Mouse (Mus musculus): ENCODE data around the gene Akr1a1. TPM values are rescaled to one million over a fixed set of nuclear protein-coding genes. Genes with fewer than 3 reads are reported as not detected.
A peak's percentile ranks its signal among the peaks of the same experiment; 100 is the strongest.
"Not testable (repeated sequence)": the region's sequence is repeated elsewhere in the genome, so short reads cannot be mapped to it uniquely, and the experiment has no call there.

Gene Akr1a1
- polyA plus RNA-seq, 1 experiment from 2014 or later = 734 TPM

GRCm38 (mm10) chr4:116661998-116662397 is 10.5 kb upstream of the Akr1a1 start:
- no peak overlapping the region for H3K27ac ChIP-seq (ENCODE audit: low read length)
- ATAC-seq (no peak), DNase-seq (ENCODE audit: low spot score) (no peak)
- TF ChIP-seq CTCF (IDR thresholded peaks at IDR 0.05) (no peak), EP300 (IDR thresholded peaks at IDR 0.05) (no peak)
- H3K9ac ChIP-seq (replicated peaks; ENCODE audit: low read depth) = no peak overlapping the region
- no peak overlapping the region for H3K4me3 ChIP-seq (ENCODE audit: low read depth, low read length)
- no peaks in the 10 kb centered on the region for H3K27me3 ChIP-seq (replicated peaks; ENCODE audit: insufficient read depth, low read length)
- H3K36me3 ChIP-seq (ENCODE audit: insufficient read depth, low read length) = no peaks in the 10 kb centered on the region
- no peaks in the 10 kb centered on the region for H3K4me1 ChIP-seq (ENCODE audit: insufficient read depth, low read depth, low read length)
- H3K4me2 ChIP-seq (replicated peaks; ENCODE audit: low read depth, low read length) = no peak overlapping the region
- 83% methylated on average over 1 of the region's 1 CpGs for WGBS
- no peaks in the 10 kb centered on the region for H3K9me3 ChIP-seq (ENCODE audit: low read length)

GRCm38 (mm10) chr4:116660829-116661228 is 9.3 kb upstream of the Akr1a1 start:
- no peaks in the 10 kb centered on the region for H3K4me1 ChIP-seq (ENCODE audit: insufficient read depth, low read depth, low read length)
- no peaks in the 10 kb centered on the region for H3K36me3 ChIP-seq (ENCODE audit: insufficient read depth, low read length)
- WGBS = 51% methylated on average over 6 of the region's 6 CpGs
- TF ChIP-seq EP300 (IDR thresholded peaks at IDR 0.05) (no peak), CTCF (IDR thresholded peaks at IDR 0.05) (no peak)
- H3K9ac ChIP-seq (replicated peaks; ENCODE audit: low read depth) = no peak overlapping the region
- no peaks in the 10 kb centered on the region for H3K27me3 ChIP-seq (replicated peaks; ENCODE audit: insufficient read depth, low read length)
- H3K27ac ChIP-seq (ENCODE audit: low read length) = no peak overlapping the region
- ATAC-seq = no peak
- no peak overlapping the region for H3K4me2 ChIP-seq (replicated peaks; ENCODE audit: low read depth, low read length)
- H3K4me3 ChIP-seq (ENCODE audit: low read depth, low read length) = no peak overlapping the region
- H3K9me3 ChIP-seq (ENCODE audit: low read length) = no peaks in the 10 kb centered on the region
- no peak for DNase-seq (ENCODE audit: low spot score)

GRCm38 (mm10) chr4:116659916-116660315 is 8.4 kb upstream of the Akr1a1 start:
- H3K9me3 ChIP-seq (ENCODE audit: low read length); H3K4me3 ChIP-seq (ENCODE audit: low read depth, low read length); H3K4me2 ChIP-seq (replicated peaks; ENCODE audit: low read depth, low read length); H3K36me3 ChIP-seq (ENCODE audit: insufficient read depth, low read length); H3K4me1 ChIP-seq (ENCODE audit: insufficient read depth, low read depth, low read length); H3K9ac ChIP-seq (replicated peaks; ENCODE audit: low read depth); H3K27ac ChIP-seq (ENCODE audit: low read length); H3K27me3 ChIP-seq (replicated peaks; ENCODE audit: insufficient read depth, low read length); DNase-seq (ENCODE audit: low spot score): not testable (repeated sequence)
- ATAC-seq = peak; percentile 8; the same call in 1 of the 2 replicates
- WGBS = 67% methylated on average over 6 of the region's 6 CpGs

- 19% methylated on average over 2 of the region's 2 CpGs for WGBS
- Histone ChIP-seq H3K4me2 (replicated peaks; ENCODE audit: low read depth, low read length) (no peak overlapping the region), H3K4me3 (ENCODE audit: low read depth, low read length) (no peak overlapping the region), H3K9me3 (ENCODE audit: low read length) (no peaks in the 10 kb centered on the region), H3K27me3 (replicated peaks; ENCODE audit: insufficient read depth, low read length) (no peaks in the 10 kb centered on the region), H3K9ac (replicated peaks; ENCODE audit: low read depth) (no peak overlapping the region), H3K4me1 (ENCODE audit: insufficient read depth, low read depth, low read length) (no peaks in the 10 kb centered on the region), H3K27ac (ENCODE audit: low read length) (no peak overlapping the region), H3K36me3 (ENCODE audit: insufficient read depth, low read length) (no peaks in the 10 kb centered on the region)
- peak; percentile 68 for TF ChIP-seq EP300 (IDR thresholded peaks at IDR 0.05)
- TF ChIP-seq CTCF (IDR thresholded peaks at IDR 0.05) = no peak
- ATAC-seq = peak; percentile 89
- DNase-seq (ENCODE audit: low spot score) = peak; percentile 85
Measured at GRCm38 (mm10) chr4:116659474-116659873, 8.0 kb upstream of the Akr1a1 start.

GRCm38 (mm10) chr4:116657971-116658370 is 6.5 kb upstream of the Akr1a1 start:
- H3K9me3 ChIP-seq (ENCODE audit: low read length) = no peaks in the 10 kb centered on the region
- ATAC-seq (no peak), DNase-seq (ENCODE audit: low spot score) (no peak)
- H3K4me3 ChIP-seq (ENCODE audit: low read depth, low read length) = no peak overlapping the region
- no peak overlapping the region for H3K27ac ChIP-seq (ENCODE audit: low read length)
- no peaks in the 10 kb centered on the region for H3K4me1 ChIP-seq (ENCODE audit: insufficient read depth, low read depth, low read length)
- no peaks in the 10 kb centered on the region for H3K27me3 ChIP-seq (replicated peaks; ENCODE audit: insufficient read depth, low read length)
- H3K9ac ChIP-seq (replicated peaks; ENCODE audit: low read depth) = no peak overlapping the region
- H3K4me2 ChIP-seq (replicated peaks; ENCODE audit: low read depth, low read length) = no peak overlapping the region
- no peaks in the 10 kb centered on the region for H3K36me3 ChIP-seq (ENCODE audit: insufficient read depth, low read length)
- 50% methylated on average over 3 of the region's 3 CpGs for WGBS
- no peak for TF ChIP-seq CTCF (IDR thresholded peaks at IDR 0.05)

GRCm38 (mm10) chr4:116655658-116656057 is 4.2 kb upstream of the Akr1a1 start:
- TF ChIP-seq EP300 (IDR thresholded peaks at IDR 0.05) = no peak
- no peak for TF ChIP-seq CTCF (IDR thresholded peaks at IDR 0.05)
- Histone ChIP-seq H3K4me1 (ENCODE audit: insufficient read depth, low read depth, low read length) (no peaks in the 10 kb centered on the region; the same call in 1 of the 2 replicates), H3K27me3 (replicated peaks; ENCODE audit: insufficient read depth, low read length) (no peaks in the 10 kb centered on the region), H3K9me3 (ENCODE audit: low read length) (no peaks in the 10 kb centered on the region), H3K4me2 (replicated peaks; ENCODE audit: low read depth, low read length) (no peak overlapping the region), H3K4me3 (ENCODE audit: low read depth, low read length) (no peak overlapping the region), H3K9ac (replicated peaks; ENCODE audit: low read depth) (no peak overlapping the region), H3K27ac (ENCODE audit: low read length) (0 out of 2 replicates have a peak overlapping the region, but pooled peaks have one; percentile 1), H3K36me3 (ENCODE audit: insufficient read depth, low read length) (no peaks in the 10 kb centered on the region)
- 59% methylated on average over 3 of the region's 3 CpGs for WGBS
- DNase-seq (ENCODE audit: low spot score) = no peak
- ATAC-seq = no peak

GRCm38 (mm10) chr4:116655100-116655499 is 3.6 kb upstream of the Akr1a1 start:
- ATAC-seq = no peak
- H3K9me3 ChIP-seq (ENCODE audit: low read length) = no peaks in the 10 kb centered on the region
- H3K9ac ChIP-seq (replicated peaks; ENCODE audit: low read depth) = no peak overlapping the region
- no peaks in the 10 kb centered on the region for H3K36me3 ChIP-seq (ENCODE audit: insufficient read depth, low read length)
- WGBS = 32% methylated on average over 2 of the region's 2 CpGs
- DNase-seq (ENCODE audit: low spot score) = peak; percentile 59
- H3K4me1 ChIP-seq (ENCODE audit: insufficient read depth, low read depth, low read length) = peaks cover 3% of the 10 kb centered on the region; the same call in 1 of the 2 replicates
- TF ChIP-seq CTCF (IDR thresholded peaks at IDR 0.05) (no peak), EP300 (IDR thresholded peaks at IDR 0.05) (peak; percentile 31; the same call in 1 of the 2 replicates)
- H3K4me2 ChIP-seq (replicated peaks; ENCODE audit: low read depth, low read length) = no peak overlapping the region
- H3K4me3 ChIP-seq (ENCODE audit: low read depth, low read length) = no peak overlapping the region
- no peaks in the 10 kb centered on the region for H3K27me3 ChIP-seq (replicated peaks; ENCODE audit: insufficient read depth, low read length)
- H3K27ac ChIP-seq (ENCODE audit: low read length) = no peak overlapping the region
